Mouse (Mus musculus): ENCODE data around the gene Tmod1. TPM values are rescaled to one million over a fixed set of nuclear protein-coding genes. Genes with fewer than 3 reads are reported as not detected.

The Tmod1 gene
- 100 to 1,000 TPM; 175 to 195 (median 187) TPM for total RNA-seq (2022)

DNA sequence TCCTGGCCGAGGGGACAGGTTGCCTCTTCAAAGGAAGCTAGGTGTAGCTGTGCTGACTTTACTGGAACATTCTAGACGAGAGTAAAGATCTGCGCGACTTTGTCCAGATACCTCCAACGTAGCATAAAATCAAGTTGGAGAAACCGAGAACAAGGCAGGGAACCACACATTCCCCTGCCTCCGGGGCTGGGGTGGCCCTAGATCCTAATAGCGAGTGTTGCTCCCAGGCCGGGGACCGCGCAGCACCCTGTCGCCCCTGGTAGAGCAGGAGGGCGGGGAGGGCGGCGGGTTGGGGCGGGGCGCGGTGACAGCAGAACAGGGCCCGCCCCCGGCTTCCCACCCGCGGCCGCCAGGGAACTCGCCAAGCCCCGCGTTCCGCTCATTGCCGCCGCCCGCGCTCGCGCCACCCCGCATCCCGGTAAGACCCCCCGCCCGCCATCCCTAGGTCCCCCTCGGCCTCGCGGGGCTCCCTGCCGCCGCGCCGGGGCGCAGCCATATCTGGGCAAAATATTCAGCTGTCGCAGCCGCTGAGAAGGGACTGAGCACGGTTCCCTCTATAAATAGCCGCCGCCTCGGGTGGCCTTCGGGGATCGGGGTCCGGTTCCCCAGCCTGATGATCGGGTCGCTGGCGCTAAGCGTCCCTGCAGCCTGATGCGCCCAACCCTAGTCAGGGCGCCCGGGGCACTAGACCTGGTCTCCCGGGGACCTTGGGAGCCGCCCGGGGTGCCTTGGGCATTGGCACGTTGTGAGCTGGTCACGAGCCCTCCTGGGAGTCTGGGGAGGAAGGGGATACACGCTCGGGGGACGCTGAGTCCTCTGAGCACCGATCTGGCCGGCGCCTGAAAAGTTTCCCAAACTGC lies at the start of gene Tmod1:
TSS of gene Tmod1 (plus strand) at position 44 of the 860 bp plus-strand sequence.
- DNase-seq (ENCODE audit: low spot score in 2 of 2) = peak; percentile 67 to 69

DNA sequence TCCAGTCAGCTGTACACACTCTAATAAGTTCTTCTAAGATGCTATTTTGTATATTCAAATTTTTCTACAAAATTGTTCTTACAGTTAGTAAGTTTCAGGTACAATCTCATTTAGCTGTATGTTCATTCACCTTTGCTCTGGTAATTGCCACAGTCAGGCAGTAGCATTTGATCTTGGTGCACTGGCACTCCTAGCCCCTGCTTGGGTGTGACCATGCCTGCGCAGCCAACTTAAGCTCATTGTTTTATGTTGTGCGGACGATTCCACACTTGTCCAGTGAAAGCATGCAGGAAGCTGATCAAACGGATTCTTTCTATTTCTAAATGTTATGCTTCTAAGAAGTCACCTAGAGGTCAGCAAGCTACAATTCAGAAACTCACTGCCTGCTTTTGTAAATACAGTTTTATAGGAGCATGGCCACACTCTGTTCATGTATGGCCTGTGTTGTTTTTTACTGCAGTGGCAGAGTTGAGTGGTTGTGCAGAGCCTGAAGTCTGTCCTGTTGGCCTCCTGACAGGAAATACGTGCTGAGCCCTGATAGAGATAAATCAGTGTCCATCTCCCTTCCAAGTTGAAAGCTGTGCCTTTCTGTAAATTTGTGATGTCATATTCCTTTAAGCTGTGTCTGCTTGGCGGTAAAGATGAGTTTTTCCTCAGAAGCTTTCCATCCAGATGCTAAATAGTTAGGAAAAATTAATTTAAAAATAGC lies 48.2 kb upstream of the Tmod1 start:
- no peak for DNase-seq (ENCODE audit: low spot score in 2 of 2)

DNA sequence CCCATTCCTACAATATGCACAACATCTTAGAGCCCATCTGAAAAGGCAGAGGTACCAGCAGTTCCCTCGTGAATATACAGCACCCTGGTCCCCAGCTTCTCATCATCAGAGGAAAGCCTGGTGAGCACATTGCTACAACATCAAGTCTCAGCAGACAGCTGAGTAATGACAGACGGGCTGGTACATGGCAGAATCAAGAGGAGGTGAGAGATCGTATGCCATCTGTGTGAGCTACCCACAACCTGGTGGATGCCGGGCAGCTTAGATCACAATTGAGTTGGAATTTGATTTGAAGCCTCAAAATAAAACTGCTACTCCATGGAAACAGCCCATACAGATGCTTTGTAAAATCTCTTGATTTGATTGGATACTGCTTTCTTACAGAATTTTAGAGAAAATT lies 40.2 kb upstream of the Tmod1 start:
- no peak for DNase-seq (ENCODE audit: low spot score in 2 of 2)

DNA sequence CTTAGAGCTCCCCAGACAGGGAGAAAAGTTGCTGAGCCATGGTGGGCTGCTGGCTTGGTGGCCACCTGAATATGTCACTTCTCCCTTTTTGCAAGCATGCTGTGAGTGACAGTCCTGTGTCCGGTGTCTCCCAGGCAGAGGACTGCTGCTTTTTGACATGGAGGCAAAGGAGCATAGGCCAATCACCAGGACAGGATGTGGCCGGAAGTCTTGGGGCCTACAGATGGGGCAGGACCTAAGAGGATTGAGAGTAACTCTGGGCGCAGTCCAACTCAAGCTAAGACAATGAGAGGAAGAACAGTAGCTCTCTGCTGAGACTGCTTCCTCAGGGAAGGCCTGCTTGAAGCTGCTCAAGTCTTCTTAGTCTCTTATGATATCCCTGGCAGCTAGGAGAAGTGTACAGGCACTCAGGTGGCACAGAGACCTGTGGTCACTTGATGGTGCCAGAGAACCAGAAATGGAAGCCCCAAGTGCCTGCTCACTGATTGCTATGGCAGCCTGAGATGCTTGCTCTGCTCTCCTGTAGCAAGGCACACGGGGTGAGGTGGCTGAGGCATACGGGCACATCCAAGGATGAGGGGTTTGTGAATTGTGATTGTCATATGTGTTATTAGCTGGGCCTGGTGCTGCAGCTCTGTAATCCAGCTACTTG lies 30.5 kb upstream of the Tmod1 start:
- DNase-seq (ENCODE audit: low spot score in 2 of 2) = no peak

DNA sequence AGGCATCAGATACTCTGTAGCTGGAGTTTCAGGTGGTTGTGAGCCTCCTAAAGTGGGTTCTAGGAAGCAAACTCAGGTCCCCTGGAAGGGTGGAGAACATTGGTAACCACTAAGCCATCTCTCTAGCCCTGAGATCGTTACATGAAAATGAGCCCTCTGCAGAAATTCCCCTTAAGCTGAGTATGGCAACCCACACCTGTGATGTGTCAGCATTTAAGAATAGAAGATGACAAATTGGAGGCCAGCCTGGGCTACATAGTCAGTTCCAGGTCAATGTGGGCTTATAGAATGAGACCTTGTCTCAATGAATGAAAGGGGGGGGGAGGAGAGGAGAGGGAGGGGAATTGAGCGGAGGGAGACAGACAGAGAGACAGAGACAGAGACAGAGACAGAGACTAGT lies 27.0 kb upstream of the Tmod1 start:
- DNase-seq (ENCODE audit: low spot score in 2 of 2) = no peak

DNA sequence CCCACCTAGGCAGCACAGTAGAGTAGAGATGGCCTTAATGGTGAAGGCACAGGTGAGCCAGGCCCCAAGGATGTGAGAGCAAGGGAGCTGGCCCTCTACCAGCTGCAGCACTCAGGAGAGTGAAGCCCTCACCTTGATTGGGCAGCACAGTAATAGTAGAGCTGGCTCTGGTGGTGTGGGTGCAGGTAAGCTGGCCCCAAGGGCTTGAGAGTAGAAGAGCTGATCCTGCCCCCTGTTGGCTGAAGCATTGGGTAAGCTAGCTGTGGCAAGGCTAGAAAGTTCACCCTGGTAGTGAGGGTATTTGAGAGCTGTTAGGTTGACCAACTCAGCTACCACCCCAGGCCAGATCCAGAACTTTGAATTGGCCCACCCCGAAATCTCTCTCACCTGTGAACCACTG lies 23.1 kb upstream of the Tmod1 start:
- DNase-seq (ENCODE audit: low spot score in 2 of 2) = no peak

DNA sequence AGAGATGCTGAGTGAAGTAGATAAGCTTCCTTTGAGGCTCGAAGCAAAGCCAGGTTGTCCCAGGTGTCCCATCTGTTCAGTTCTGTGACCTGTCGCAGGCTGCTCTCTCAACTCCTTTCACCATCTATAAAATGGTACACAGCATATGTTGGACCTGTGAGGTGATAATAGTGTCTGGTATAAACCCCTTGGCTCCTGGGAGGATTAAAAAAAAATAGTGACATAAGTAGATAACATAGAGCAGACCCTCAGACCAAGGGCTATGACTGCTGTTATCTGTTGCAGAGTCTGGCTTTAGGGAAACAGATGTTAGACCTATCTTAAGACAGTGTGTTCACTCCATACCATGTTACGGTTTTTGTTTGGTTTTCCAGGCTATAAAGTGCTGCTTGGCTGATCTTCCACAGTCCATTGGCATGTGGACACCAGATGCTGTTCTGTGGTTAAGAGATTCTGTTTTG lies 15.7 kb upstream of the Tmod1 start:
- DNase-seq (ENCODE audit: low spot score in 2 of 2) = no peak

DNA sequence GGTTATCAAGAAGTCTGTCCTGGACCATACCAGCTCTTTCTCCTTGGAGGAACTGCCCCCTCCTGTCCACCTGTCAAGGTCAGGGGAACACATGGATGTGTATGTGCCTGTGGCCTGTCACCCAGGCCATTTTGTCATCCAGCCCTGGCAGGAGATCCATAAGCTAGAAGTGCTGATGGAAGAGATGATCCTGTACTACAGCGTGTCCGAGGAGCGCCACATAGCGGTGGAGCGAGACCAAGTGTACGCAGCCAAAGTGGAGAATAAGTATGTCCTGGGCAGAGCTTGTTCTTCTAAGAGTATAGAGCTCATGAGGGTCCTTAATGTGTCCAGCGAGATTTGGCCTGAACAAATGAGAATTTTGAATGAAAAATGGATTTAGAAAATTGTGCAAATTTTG lies 12.8 kb upstream of the Tmod1 start:
- no peak for DNase-seq (ENCODE audit: low spot score in 2 of 2)

DNA sequence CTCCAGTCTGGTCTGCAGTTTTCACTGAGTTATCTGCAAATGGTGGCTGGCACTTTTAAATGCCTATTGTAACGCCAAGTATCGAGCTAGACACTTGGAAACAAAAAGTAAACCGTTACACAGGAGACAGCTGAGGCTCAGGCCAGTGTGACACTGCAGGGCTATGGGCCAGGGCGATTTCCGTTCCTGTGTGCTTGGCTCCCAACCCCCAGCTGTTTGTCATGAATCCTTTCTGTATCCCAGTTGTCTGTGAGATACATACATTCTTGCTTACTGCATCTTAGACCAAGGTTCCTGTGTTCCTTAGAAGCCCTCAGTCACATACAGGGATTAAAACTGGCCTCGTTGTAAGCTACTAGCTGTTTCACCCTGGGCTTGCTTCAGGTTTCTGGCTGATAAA lies 10.5 kb upstream of the Tmod1 start:
- no peak for DNase-seq (ENCODE audit: low spot score in 2 of 2)

DNA sequence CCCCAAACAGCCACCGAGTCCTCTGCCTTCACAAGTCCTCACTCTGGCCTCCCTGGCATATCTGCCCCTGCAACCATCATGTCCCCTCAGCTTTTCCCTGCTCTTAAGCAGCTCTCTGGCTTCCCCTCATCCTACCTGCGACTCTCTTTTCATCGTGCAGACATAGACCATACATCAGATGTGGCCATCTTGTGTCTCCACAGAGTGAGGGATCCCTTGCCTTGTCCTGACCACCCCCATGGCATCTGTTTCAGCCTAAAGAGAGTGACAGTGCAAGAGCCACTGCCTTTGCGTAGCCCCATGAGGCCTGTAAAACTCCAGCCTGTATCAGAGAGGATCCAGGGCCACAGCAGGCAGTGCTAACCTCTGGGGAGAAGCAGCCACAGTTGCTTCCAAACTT lies 10.0 kb upstream of the Tmod1 start:
- no peak for DNase-seq (ENCODE audit: low spot score in 2 of 2)

DNA sequence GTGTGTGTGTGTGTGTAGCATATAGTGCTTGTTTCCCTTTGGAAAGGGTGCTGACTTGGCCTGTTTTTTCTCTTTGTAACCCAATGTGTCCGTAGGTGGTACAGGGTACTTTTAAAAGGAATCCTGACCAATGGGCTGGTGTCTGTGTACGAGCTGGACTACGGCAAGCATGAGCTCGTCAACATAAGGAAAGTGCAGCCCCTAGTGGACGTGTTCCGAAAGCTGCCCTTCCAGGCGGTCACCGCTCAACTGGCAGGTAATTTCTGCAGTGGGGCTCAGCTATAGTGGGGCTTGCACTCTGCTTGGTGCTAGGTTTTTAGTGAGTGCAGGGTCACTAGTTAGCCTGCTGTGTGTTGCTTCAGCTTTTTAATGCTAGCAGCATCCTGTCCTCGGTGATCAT lies 9.2 kb upstream of the Tmod1 start:
- no peak for DNase-seq (ENCODE audit: low spot score in 2 of 2)

DNA sequence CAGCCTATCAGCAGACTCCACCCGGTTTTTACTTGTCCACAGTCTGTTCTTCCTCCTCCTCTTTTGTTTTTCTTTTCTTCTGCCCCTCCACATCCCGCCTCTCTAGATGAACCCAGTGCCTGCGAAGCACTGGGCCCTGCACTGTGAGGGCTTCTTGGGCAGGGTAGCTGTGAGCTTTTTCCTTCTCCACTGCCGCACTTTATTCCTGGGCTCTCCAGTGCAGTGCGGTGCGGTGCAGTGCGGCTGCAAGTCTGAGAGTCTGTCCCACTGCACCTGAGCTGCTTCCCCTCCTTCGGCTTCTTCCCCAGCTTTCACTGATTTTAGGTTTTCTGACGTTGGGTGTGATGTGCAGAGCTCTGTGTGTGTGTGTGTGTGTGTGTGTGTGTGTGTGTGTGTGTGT lies 6.3 kb upstream of the Tmod1 start:
- no peak for DNase-seq (ENCODE audit: low spot score in 2 of 2)

DNA sequence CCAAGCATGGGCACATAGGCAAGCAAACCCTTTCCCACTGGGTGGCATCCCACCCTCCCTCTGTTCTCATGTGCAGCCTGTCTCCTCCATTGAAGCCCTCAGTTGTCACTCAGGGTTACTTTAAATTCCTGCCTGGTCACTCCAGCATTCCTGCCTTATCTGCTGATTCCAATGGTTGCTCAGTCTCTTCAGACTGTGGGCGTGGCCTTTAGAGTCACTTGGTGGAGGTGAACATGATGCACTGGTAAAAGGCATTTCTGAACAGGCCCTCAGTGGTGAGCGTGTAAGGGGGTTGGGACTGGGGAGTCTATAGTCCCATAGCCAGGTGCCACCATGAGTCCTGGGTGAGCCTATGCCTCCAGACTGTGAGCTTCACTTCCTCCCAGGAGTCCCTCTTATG lies 5.5 kb upstream of the Tmod1 start:
- no peak for DNase-seq (ENCODE audit: low spot score in 2 of 2)

DNA sequence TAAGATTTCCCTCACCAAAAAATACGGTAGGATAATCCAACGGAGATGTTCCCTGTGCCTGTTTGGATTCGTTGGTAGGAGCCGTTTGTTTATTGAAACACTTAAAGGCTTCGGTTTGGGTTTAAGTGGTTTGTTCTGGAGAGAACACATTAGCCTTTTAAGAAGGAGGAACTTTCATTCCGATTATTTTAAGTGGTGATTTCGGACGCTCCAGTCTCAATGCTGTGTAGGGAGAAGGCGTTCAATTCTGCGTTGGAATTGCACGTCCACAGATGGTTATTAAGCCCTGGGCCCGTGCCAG lies 194 bp upstream of the Tmod1 start:
- DNase-seq (ENCODE audit: low spot score in 2 of 2) = no peak

DNA sequence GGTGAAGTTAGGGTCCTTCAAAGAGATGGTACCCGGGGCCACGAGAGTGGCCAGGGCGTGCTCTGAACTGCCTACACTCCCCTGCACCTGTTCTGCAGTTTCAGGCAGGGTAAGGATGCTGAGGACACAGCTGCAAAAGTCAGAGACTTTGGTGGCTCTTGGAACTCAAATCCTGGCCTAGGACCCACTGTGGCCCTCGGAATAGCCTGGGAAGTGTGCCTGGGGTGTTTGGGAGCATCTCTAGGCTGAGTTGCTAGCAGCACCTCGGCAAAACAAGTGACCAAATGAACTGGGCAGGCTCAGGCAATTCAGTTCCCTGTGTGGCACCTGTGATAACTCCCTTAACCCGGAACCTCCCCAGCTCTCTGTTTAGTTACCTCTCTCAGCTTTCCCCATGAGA lies 1.2 kb downstream of the Tmod1 start:
- no peak for DNase-seq (ENCODE audit: low spot score in 2 of 2)

DNA sequence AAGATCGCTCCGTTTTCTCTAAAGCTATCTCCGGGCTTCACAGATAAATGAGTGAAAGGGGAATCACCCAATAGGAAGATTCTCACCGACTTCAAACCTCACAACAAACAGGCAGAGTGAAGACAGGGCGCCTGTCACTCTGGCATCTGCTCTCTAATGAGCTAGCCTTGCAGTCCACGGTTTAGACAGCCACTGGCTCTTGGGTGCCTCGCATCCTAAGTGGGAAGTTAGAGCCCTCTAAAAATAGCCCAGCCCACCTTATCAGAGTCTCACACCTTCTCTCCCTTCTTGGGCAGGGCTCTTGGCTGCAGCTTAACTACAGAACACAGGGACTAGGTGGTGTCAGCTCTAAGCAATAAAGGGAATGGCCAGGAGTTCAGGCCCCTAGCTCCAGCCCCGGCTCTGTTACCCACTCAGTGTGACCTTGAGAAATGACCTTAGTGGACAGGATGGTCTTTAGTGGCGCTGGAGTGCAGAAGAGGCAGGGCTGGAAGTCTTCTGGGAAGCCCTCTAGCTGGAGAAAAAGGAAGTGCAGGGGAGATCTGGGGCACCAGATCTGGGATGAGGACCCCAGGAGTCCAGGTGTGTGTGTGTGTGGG lies 2.0 kb downstream of the Tmod1 start:
- no peak for DNase-seq (ENCODE audit: low spot score in 2 of 2)

DNA sequence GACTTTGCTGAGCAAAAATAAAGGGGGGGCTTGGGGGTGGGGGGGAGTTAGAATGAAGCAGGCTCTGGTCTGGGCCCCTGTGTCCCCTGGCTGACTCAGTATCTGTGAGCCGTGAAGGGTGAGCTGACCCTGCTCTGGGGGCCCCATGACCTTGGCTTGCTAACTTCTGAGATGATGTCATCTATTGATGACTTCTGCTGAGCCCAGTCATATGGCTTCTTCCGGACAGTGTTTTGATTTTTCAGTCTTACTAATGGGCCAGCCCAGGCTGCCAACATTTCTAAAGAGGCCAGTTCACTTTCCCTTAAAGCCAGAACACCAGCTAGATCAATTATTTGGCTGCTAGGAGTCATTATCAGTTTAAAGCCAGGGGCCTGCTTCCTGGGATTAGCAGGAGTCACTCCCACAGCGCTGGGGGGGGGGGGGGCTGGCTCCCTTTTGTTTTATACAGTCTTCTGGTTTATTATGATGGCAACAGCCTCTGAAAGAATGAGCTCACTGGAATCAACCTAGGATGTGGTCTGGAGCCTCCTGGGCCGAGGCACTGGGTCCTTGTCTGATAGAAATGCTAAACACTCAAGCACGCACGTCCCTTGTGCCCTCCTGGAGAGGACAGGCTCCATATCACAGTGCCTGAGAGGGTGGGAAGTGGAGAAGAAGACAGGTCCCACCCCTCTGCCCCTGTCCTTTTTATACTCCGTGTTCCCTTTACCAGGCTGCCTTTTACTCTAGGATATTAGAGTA lies 3.2 kb downstream of the Tmod1 start:
- no peak for DNase-seq (ENCODE audit: low spot score in 2 of 2)

DNA sequence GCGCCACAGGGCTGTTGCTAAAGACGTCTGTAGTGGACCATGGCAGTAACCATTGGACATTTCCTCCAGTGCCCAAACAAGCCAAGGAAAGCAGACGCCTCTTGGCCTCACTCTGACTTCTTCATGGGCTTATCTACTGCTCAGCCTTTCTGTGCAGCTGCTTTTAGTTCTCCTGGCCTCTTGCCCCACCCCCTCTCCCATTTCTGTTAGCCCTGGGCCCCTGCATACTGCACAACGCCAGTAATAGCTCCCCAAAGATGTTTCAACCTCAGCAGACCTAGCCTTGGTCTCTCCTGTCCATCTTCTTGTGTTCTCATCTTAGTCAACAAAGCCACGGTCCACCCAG lies 3.7 kb downstream of the Tmod1 start:
- DNase-seq (ENCODE audit: low spot score in 2 of 2) = no peak

DNA sequence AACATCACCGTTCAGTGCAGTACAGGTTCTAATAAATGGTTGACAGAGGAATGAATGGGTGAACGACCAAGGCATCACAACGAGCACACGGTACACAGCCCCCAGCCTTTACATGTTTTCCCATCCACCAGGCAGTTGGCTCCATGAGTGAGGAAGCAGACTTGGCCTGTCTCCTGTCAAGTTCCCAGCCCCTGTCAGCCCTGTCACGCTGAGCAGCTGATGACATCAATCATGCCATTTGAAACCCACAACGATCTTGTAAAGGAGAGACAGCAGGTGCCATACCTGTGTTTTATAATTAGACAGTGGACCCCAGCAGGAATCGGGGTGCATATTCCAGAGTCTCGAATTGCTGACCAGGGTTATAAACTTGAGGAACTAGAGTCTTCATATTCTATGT lies 4.6 kb downstream of the Tmod1 start:
- no peak for DNase-seq (ENCODE audit: low spot score in 2 of 2)

DNA sequence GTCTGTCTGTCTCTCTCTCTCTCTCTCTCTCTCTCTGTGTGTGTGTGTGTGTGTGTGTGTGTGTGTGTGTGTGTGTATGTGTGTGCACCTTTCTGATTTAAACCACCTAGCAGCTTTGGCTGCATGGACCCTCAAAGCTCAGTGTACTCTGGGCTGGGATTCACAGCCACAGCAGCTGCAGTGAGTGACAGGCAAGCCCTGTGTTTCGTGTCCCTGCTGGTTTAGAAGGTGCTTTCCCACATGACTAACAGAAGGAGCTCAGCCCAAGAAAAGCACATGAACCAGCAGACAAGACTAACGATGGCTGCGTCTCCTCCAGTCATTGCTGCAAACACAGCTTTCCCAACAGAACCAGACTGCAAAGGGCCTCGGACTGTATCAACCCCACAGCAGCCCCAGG lies 9.2 kb downstream of the Tmod1 start:
- DNase-seq (ENCODE audit: low spot score in 2 of 2) = no peak

DNA sequence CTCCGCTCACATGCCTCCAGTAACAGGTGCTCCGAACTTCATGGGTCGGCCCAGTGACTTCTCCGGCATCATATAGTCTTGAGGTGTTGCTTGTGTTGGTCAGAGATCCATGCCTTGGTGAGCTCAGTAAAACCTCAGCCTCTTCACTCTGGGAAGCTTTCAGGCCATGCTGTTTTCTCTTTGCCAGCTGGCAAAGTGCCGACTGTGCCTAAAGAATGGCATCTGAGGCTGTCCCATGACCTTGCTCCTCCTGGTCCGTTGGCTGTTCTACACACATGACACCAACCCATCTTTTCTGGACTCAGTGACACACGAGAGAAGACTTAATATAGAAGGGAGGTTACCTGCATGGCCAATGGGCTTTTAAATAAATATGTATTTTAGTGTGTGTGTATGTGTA lies 9.7 kb downstream of the Tmod1 start:
- DNase-seq (ENCODE audit: low spot score in 2 of 2) = no peak

Measured in gastrocnemius, adult 8-10 months (tissue).